Mouse (Mus musculus) embryonic facial prominence, embryonic 14.5 days (tissue): ENCODE measurements around the gene Pigg. TPM values are rescaled to one million over a fixed set of nuclear protein-coding genes. Genes with fewer than 3 reads are reported as not detected.

ENCODE experiments used
- ATAC-seq: fragments of 200-750 bp; cut with Nextera tagmentation; 2 replicates; pipeline ENCODE4 v1.8.0; 2017; ENCODE audit warnings: low read depth, moderate number of reproducible peaks, moderate TSS enrichment
- DNase-seq: peaks from one replicate; pipeline ENCODE4 v3.0.0-alpha.2; 2015; ENCODE audit warnings: low spot score
- H3K27ac ChIP-seq: fragments of 300-500 bp; sonication (generic); replicated peaks from 2 replicates; pipeline ENCODE4 v1.5.1; 2014; ENCODE audit warnings: low read depth, mild to moderate bottlenecking, low read length, moderate library complexity
- H3K27me3 ChIP-seq: fragments of 300-500 bp; sonication (generic); replicated peaks from 2 replicates; pipeline ENCODE4 v1.6.1; 2014; ENCODE audit warnings: low read length; ENCODE audit not compliant: control insufficient read depth, insufficient read depth
- H3K36me3 ChIP-seq: fragments of 300-500 bp; sonication (generic); 2 replicates; pipeline ENCODE4 v1.6.1; 2014; ENCODE audit warnings: low read length, mixed read lengths; ENCODE audit not compliant: control insufficient read depth, insufficient read depth
- H3K4me1 ChIP-seq: fragments of 300-500 bp; sonication (generic); 2 replicates; pipeline ENCODE4 v1.6.1; 2014; ENCODE audit warnings: antibody characterized with exemption, low read length; ENCODE audit not compliant: control insufficient read depth, insufficient read depth
- H3K4me2 ChIP-seq: fragments of 300-500 bp; sonication (generic); 2 replicates; pipeline ENCODE4 v1.6.1; 2014; ENCODE audit warnings: low read depth, mild to moderate bottlenecking, low read length, moderate library complexity, mixed read lengths
- H3K4me3 ChIP-seq: fragments of 300-500 bp; sonication (generic); 2 replicates; pipeline ENCODE4 v1.5.1; 2014; ENCODE audit warnings: low read depth, mild to moderate bottlenecking, low read length
- H3K9ac ChIP-seq: fragments of 300-500 bp; sonication (generic); 2 replicates; pipeline ENCODE4 v1.6.1; 2014; ENCODE audit warnings: low read depth, mild to moderate bottlenecking, low read length, moderate library complexity, mixed read lengths
- H3K9me3 ChIP-seq: fragments of 300-500 bp; sonication (generic); 2 replicates; pipeline ENCODE4 v1.6.1; 2016; ENCODE audit warnings: low read length; ENCODE audit not compliant: control insufficient read depth
- WGBS: fragments of 180-500 bp; shearing (Covaris S2); extraction: QIAGEN DNeasy Blood & Tissue Kit; methylation state at CpG from one replicate; pipeline ENCODE4 v1.1.7; 2014; 5-methylcytosine and 5-hydroxymethylcytosine counted together
- polyA plus RNA-seq: library from polyadenylated mRNA; unstranded; fragments of >200 nt; fragmentation: Nextera tagmentation; extraction: Ambion mirVana; gene quantifications from 2 replicates; pipeline ENCODE4 v1.2.1, GENCODE M21; 2014

The Pigg gene
- polyA plus RNA-seq, 1 experiment from 2014 or later: 1.9 TPM

GRCm38 (mm10) chr5:108378346-108378745 lies 65.9 kb downstream of the Pigg start:
- WGBS: 85% methylated on average over 4 of the region's 4 CpGs

GRCm38 (mm10) chr5:108385632-108386031 lies 73.2 kb downstream of the Pigg start:
- Histone ChIP-seq H3K4me3 (no peak overlapping the region), H3K4me2 (no peak overlapping the region), H3K9ac (no peak overlapping the region), H3K9me3 (no peaks in the 10 kb centered on the region), H3K27ac (no peak overlapping the region), H3K36me3 (no peaks in the 10 kb centered on the region), H3K27me3 (no peaks in the 10 kb centered on the region), H3K4me1 (no peaks in the 10 kb centered on the region)
- WGBS: 64% methylated on average over 2 of the region's 2 CpGs
- ATAC-seq (no peak), DNase-seq (no peak)

More at GRCm38 (mm10) chr5:108378346-108378745, 65.9 kb downstream of the Pigg start:
- no peak for DNase-seq
- Histone ChIP-seq H3K27me3 (peaks cover 7% of the 10 kb centered on the region; the same call in 1 of the 2 replicates), H3K9me3 (no peaks in the 10 kb centered on the region), H3K4me1 (no peaks in the 10 kb centered on the region), H3K27ac (no peak overlapping the region), H3K4me2 (no peak overlapping the region), H3K4me3 (no peak overlapping the region), H3K9ac (no peak overlapping the region), H3K36me3 (no peaks in the 10 kb centered on the region)
- no peak for ATAC-seq

- Histone ChIP-seq H3K4me3 (no peak overlapping the region), H3K36me3 (no peaks in the 10 kb centered on the region), H3K9ac (no peak overlapping the region), H3K27me3 (no peaks in the 10 kb centered on the region), H3K9me3 (no peaks in the 10 kb centered on the region), H3K4me2 (no peak overlapping the region), H3K4me1 (no peaks in the 10 kb centered on the region), H3K27ac (no peak overlapping the region)
- ATAC-seq: no peak
- 71% methylated on average over 4 of the region's 4 CpGs for WGBS
- no peak for DNase-seq
Measured at GRCm38 (mm10) chr5:108386449-108386848, 74.0 kb downstream of the Pigg start.

- WGBS: 72% methylated on average over 7 of the region's 7 CpGs
- no peak within 1 kb of the TSS for H3K9ac ChIP-seq
- H3K9me3 ChIP-seq: no peaks in the 10 kb centered on the region
- H3K4me1 ChIP-seq: no peaks in the 10 kb centered on the region
- H3K4me3 ChIP-seq: no peak within 1 kb of the TSS
- H3K36me3 ChIP-seq: no peaks in the 10 kb centered on the region
- DNase-seq (no peak), ATAC-seq (no peak)
- H3K27me3 ChIP-seq: no peaks in the 10 kb centered on the region
- H3K27ac ChIP-seq: no peak within 1 kb of the TSS
- H3K4me2 ChIP-seq: no peak within 1 kb of the TSS
Measured at GRCm38 (mm10) chr5:108388201-108388600, 75.8 kb downstream of the Pigg start, which contains the start of gene Pde6b. Pde6b (plus strand) TSS chr5:108388391.

- no peaks in the 10 kb centered on the region for H3K9me3 ChIP-seq
- ATAC-seq (no peak), DNase-seq (no peak)
- no peak overlapping the region for H3K4me3 ChIP-seq
- no peak overlapping the region for H3K27ac ChIP-seq
- H3K9ac ChIP-seq: no peak overlapping the region
- WGBS: 69% methylated on average over 3 of the region's 3 CpGs
- no peak overlapping the region for H3K4me2 ChIP-seq
- no peaks in the 10 kb centered on the region for H3K4me1 ChIP-seq
- H3K27me3 ChIP-seq: no peaks in the 10 kb centered on the region
- H3K36me3 ChIP-seq: no peaks in the 10 kb centered on the region
Measured at GRCm38 (mm10) chr5:108389744-108390143, 77.3 kb downstream of the Pigg start.

Other genes starting within 250 kb of the Pigg start
- 84.3 and 86.2 TPM in 2 replicates for gene Mtf2, start 246.9 kb upstream of the Pigg start, polyA plus RNA-seq
- 25.8 and 29.6 TPM in 2 replicates for gene Tmed5, start 180.0 kb upstream of the Pigg start, polyA plus RNA-seq
- gene Ccdc18, start 179.7 kb upstream of the Pigg start, polyA plus RNA-seq: 6.7 and 9.0 TPM in 2 replicates
- 43.6 and 49.0 TPM in 2 replicates for gene Dr1, start 43.7 kb upstream of the Pigg start, polyA plus RNA-seq
- 0.21 and 0.77 TPM in 2 replicates for gene Gm42517, start 55.3 kb downstream of the Pigg start, polyA plus RNA-seq
- gene Pde6b, start 75.8 kb downstream of the Pigg start, polyA plus RNA-seq: not detected in 2 replicates
- 388 and 486 TPM in 2 replicates for gene Atp5k, start 121.8 kb downstream of the Pigg start, polyA plus RNA-seq
- 0.42 and 0.58 TPM in 2 replicates for gene Mfsd7a, start 136.3 kb downstream of the Pigg start, polyA plus RNA-seq
- 22.9 and 23.8 TPM in 2 replicates for gene Pcgf3, start 148.6 kb downstream of the Pigg start, polyA plus RNA-seq
- gene Cplx1, start 237.4 kb downstream of the Pigg start, polyA plus RNA-seq: 10.6 and 11.7 TPM in 2 replicates